Mouse (Mus musculus): Measurements from ENCODE around the gene Mars2. TPM values are rescaled to one million over a fixed set of nuclear protein-coding genes. Genes with fewer than 3 reads are reported as not detected.

Mars2 gene
- polyA plus RNA-seq, 1 experiment from 2014 or later: 3.0 TPM

DNA sequence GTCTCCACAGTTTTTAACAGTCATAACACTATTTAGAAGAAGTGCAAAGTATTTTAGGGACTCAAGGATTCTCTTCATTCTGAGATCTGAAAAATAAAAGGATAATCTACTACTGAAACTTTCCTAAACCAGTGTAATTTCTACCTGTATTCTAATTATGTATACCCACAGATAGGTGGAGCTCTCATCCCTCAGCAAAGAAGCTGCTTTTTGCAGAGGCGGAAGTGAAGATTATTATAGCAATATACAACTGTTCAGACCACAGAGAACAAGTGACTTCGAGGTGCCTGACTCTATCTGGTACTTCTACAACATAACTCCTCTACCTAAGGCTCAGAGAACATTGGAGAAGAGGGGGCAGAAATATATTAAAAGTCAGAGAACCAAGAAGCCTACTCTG lies 28.5 kb downstream of the Mars2 start:
- Histone ChIP-seq H3K9me3 (replicated peaks; ENCODE audit: control insufficient read depth, low read length) (no peaks in the 10 kb centered on the region), H3K9ac (ENCODE audit: low read length) (no peak overlapping the region), H3K4me3 (ENCODE audit: low read depth, low read length) (no peak overlapping the region), H3K4me2 (ENCODE audit: low read length) (no peak overlapping the region), H3K4me1 (ENCODE audit: control insufficient read depth, insufficient read depth, low read length) (no peaks in the 10 kb centered on the region), H3K27me3 (replicated peaks; ENCODE audit: control insufficient read depth, insufficient read depth, low read length) (no peaks in the 10 kb centered on the region), H3K27ac (ENCODE audit: low read depth, low read length) (no peak overlapping the region), H3K36me3 (ENCODE audit: control insufficient read depth, insufficient read depth, low read length) (no peaks in the 10 kb centered on the region)
- DNase-seq (ENCODE audit: low spot score) (no peak), ATAC-seq (no peak)
- WGBS: 73% methylated on average over 2 of the region's 2 CpGs

DNA sequence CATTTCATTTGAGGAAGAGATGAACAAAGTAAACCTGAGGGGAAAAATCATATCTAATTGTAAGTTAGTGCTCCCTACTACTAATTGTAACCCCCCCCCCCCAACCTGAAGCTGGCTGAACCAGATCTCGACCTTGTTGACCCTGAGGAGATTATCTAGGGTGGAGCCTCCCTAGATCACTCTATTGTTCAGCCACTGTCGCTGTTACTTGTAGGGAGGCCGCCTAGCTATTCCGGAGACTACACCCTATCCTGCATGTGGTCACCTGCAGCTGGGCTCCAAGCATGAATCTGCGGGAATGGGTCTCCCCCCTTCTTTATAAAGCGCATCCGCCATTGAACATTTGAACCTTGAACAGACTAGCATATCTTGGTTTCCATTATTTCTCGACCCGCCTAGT lies 42.1 kb downstream of the Mars2 start:
- Histone ChIP-seq H3K4me1 (ENCODE audit: control insufficient read depth, insufficient read depth, low read length) (no peaks in the 10 kb centered on the region), H3K27ac (ENCODE audit: low read depth, low read length) (no peak overlapping the region), H3K9ac (ENCODE audit: low read length) (no peak overlapping the region), H3K36me3 (ENCODE audit: control insufficient read depth, insufficient read depth, low read length) (no peaks in the 10 kb centered on the region), H3K9me3 (replicated peaks; ENCODE audit: control insufficient read depth, low read length) (no peaks in the 10 kb centered on the region), H3K4me2 (ENCODE audit: low read length) (no peak overlapping the region), H3K27me3 (replicated peaks; ENCODE audit: control insufficient read depth, insufficient read depth, low read length) (no peaks in the 10 kb centered on the region), H3K4me3 (ENCODE audit: low read depth, low read length) (no peak overlapping the region)
- DNase-seq (ENCODE audit: low spot score): no peak
- no peak for ATAC-seq
- WGBS: 74% methylated on average over 9 of the region's 9 CpGs

Other genes with a start within 250 kb of the Mars2 start
- gene Sf3b1, start 209.7 kb upstream of the Mars2 start, polyA plus RNA-seq (2014; fragmentation: Nextera tagmentation; extraction: Ambion mirVana): 407 and 415 TPM in 2 replicates
- 39.5 and 44.1 TPM in 2 replicates for gene Coq10b, start 184.4 kb upstream of the Mars2 start, polyA plus RNA-seq (2014; fragmentation: Nextera tagmentation; extraction: Ambion mirVana)
- gene Hspe1, start 149.0 kb upstream of the Mars2 start, polyA plus RNA-seq (2014; fragmentation: Nextera tagmentation; extraction: Ambion mirVana): 257 and 283 TPM in 2 replicates
- 240 and 246 TPM in 2 replicates for gene Hspd1, start 148.9 kb upstream of the Mars2 start, polyA plus RNA-seq (2014; fragmentation: Nextera tagmentation; extraction: Ambion mirVana)
- gene Mob4, start 105.9 kb upstream of the Mars2 start, polyA plus RNA-seq (2014; fragmentation: Nextera tagmentation; extraction: Ambion mirVana): 173 and 187 TPM in 2 replicates
- gene Rftn2, start 10.4 kb upstream of the Mars2 start, polyA plus RNA-seq (2014; fragmentation: Nextera tagmentation; extraction: Ambion mirVana): 12.1 and 12.2 TPM in 2 replicates
- gene Boll, start 126.3 kb downstream of the Mars2 start, polyA plus RNA-seq (2014; fragmentation: Nextera tagmentation; extraction: Ambion mirVana): 0.23 TPM in 1 of 2 replicates, not detected in the other
- 2.6 and 4.2 TPM in 2 replicates for gene Plcl1, start 168.7 kb downstream of the Mars2 start, polyA plus RNA-seq (2014; fragmentation: Nextera tagmentation; extraction: Ambion mirVana)

Measured in forebrain, embryonic 14.5 days (tissue).